Mouse (Mus musculus): Measurements from ENCODE around the gene Ank2. TPM values are rescaled to one million over a fixed set of nuclear protein-coding genes. Genes with fewer than 3 reads are reported as not detected.

The Ank2 gene
- polyA plus RNA-seq, 1 experiment from 2014 or later, result 40.4 TPM

DNA sequence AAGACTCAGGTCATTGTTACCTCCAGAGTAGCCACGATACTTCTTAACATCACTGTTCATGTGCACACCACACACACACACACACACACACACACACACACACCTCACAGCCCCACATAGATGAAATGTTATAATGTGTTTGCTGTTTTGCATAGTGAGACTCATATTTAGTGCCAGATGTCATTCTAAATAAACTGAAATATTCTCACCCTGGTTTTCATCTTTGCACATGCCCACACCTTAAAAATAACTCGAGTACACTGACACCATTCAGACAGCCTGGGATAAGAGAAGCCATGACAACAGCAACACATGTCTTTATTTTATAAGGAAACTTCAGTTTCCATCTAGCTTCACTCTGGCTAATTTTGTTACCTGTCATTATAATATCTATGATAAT, 312.1 kb downstream of the Ank2 start:
- peaks cover 7% of the 10 kb centered on the region for H3K4me1 ChIP-seq
- H3K27me3 ChIP-seq (ENCODE audit: low read depth, poor library complexity, severe bottlenecking), result no peaks in the 10 kb centered on the region
- no peak overlapping the region for H3K27ac ChIP-seq (replicated peaks)
- no peak for DNase-seq (ENCODE audit: low spot score)
- no peak overlapping the region for H3K4me3 ChIP-seq
- H3K9me3 ChIP-seq (replicated peaks), result no peaks in the 10 kb centered on the region
- WGBS, result 85% methylated on average over 2 of the region's 2 CpGs
- H3K36me3 ChIP-seq, result no peaks in the 10 kb centered on the region

- no peak overlapping the region for H3K27ac ChIP-seq (replicated peaks)
- no peaks in the 10 kb centered on the region for H3K36me3 ChIP-seq
- no peak for DNase-seq (ENCODE audit: low spot score)
- H3K9me3 ChIP-seq (replicated peaks), result no peaks in the 10 kb centered on the region
- H3K4me1 ChIP-seq, result peaks cover 7% of the 10 kb centered on the region
- no peaks in the 10 kb centered on the region for H3K27me3 ChIP-seq (ENCODE audit: low read depth, poor library complexity, severe bottlenecking)
- H3K4me3 ChIP-seq, result no peak overlapping the region
- 87% methylated on average over 3 of the region's 3 CpGs for WGBS
Observed at GRCm38 (mm10) chr3:127186239-127186638, 312.9 kb downstream of the Ank2 start.

- Histone ChIP-seq H3K4me1 (no peaks in the 10 kb centered on the region), H3K4me3 (no peak overlapping the region), H3K36me3 (no peaks in the 10 kb centered on the region), H3K9me3 (replicated peaks) (no peaks in the 10 kb centered on the region), H3K27ac (replicated peaks) (no peak overlapping the region), H3K27me3 (ENCODE audit: low read depth, poor library complexity, severe bottlenecking) (no peaks in the 10 kb centered on the region)
- WGBS, result 23% methylated on average over 5 of the region's 5 CpGs
- DNase-seq (ENCODE audit: low spot score), result no peak
Observed at GRCm38 (mm10) chr3:127183998-127184753, 315.0 kb downstream of the Ank2 start.

GRCm38 (mm10) chr3:127172697-127173096, 326.5 kb downstream of the Ank2 start:
- no peaks in the 10 kb centered on the region for H3K4me1 ChIP-seq
- WGBS, result 60% methylated on average over 2 of the region's 2 CpGs
- H3K9me3 ChIP-seq (replicated peaks), result no peaks in the 10 kb centered on the region
- no peak for DNase-seq (ENCODE audit: low spot score)
- no peak overlapping the region for H3K4me3 ChIP-seq
- H3K27me3 ChIP-seq (ENCODE audit: low read depth, poor library complexity, severe bottlenecking), result no peaks in the 10 kb centered on the region
- H3K27ac ChIP-seq (replicated peaks), result no peak overlapping the region
- H3K36me3 ChIP-seq, result no peaks in the 10 kb centered on the region

DNA sequence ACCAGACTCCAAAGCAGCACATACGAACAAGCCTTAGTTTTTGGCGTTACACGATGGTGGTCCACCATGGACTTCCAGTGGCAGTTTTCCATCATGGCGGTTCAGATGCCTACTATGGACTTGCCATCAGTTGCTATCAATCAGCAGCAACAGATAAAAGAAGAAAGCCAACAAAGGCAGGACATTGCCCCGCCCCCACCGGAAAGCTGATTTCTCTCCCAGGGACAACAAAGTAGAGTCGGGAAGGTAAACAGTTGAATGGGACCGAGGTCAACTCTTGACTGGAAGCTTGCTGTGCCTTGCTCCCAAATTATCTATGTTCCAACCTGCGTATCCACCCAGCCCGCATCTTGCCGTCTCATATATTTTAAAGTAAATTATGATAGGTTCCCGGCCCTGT, 328.9 kb downstream of the Ank2 start:
- DNase-seq (ENCODE audit: low spot score), result no peak
- Histone ChIP-seq H3K9me3 (replicated peaks) (no peaks in the 10 kb centered on the region), H3K27me3 (ENCODE audit: low read depth, poor library complexity, severe bottlenecking) (peaks cover 3% of the 10 kb centered on the region; the same call in 1 of the 2 replicates), H3K36me3 (no peaks in the 10 kb centered on the region), H3K27ac (replicated peaks) (no peak overlapping the region), H3K4me3 (no peak overlapping the region), H3K4me1 (no peaks in the 10 kb centered on the region)
- WGBS, result 92% methylated on average over 12 of the region's 12 CpGs

GRCm38 (mm10) chr3:127169114-127169513, 330.0 kb downstream of the Ank2 start:
- Histone ChIP-seq H3K27ac (replicated peaks) (no peak overlapping the region), H3K27me3 (ENCODE audit: low read depth, poor library complexity, severe bottlenecking) (peaks cover 15% of the 10 kb centered on the region), H3K36me3 (no peaks in the 10 kb centered on the region), H3K9me3 (replicated peaks) (no peaks in the 10 kb centered on the region), H3K4me1 (no peaks in the 10 kb centered on the region), H3K4me3 (no peak overlapping the region)
- 87% methylated on average over 1 of the region's 1 CpGs for WGBS
- no peak for DNase-seq (ENCODE audit: low spot score)

GRCm38 (mm10) chr3:127163749-127164148, 335.4 kb downstream of the Ank2 start:
- no peak for DNase-seq (ENCODE audit: low spot score)
- WGBS, result 50% methylated on average over 3 of the region's 3 CpGs
- H3K27me3 ChIP-seq (ENCODE audit: low read depth, poor library complexity, severe bottlenecking), result peaks cover 58% of the 10 kb centered on the region
- H3K27ac ChIP-seq (replicated peaks), result no peak overlapping the region
- H3K4me3 ChIP-seq, result no peak overlapping the region
- no peaks in the 10 kb centered on the region for H3K9me3 ChIP-seq (replicated peaks)
- H3K4me1 ChIP-seq, result peaks cover 19% of the 10 kb centered on the region
- H3K36me3 ChIP-seq, result no peaks in the 10 kb centered on the region

GRCm38 (mm10) chr3:127161998-127162712, 337.0 kb downstream of the Ank2 start:
- WGBS, result 0% methylated on average over 41 of the region's 41 CpGs
- Histone ChIP-seq H3K4me1 (peaks cover 19% of the 10 kb centered on the region), H3K27me3 (ENCODE audit: low read depth, poor library complexity, severe bottlenecking) (peaks cover 58% of the 10 kb centered on the region), H3K36me3 (no peaks in the 10 kb centered on the region), H3K9me3 (replicated peaks) (no peaks in the 10 kb centered on the region), H3K27ac (replicated peaks) (peak overlapping the region; percentile 52), H3K4me3 (peak overlapping the region; percentile 76)
- peak; percentile 76 for DNase-seq (ENCODE audit: low spot score)

DNA sequence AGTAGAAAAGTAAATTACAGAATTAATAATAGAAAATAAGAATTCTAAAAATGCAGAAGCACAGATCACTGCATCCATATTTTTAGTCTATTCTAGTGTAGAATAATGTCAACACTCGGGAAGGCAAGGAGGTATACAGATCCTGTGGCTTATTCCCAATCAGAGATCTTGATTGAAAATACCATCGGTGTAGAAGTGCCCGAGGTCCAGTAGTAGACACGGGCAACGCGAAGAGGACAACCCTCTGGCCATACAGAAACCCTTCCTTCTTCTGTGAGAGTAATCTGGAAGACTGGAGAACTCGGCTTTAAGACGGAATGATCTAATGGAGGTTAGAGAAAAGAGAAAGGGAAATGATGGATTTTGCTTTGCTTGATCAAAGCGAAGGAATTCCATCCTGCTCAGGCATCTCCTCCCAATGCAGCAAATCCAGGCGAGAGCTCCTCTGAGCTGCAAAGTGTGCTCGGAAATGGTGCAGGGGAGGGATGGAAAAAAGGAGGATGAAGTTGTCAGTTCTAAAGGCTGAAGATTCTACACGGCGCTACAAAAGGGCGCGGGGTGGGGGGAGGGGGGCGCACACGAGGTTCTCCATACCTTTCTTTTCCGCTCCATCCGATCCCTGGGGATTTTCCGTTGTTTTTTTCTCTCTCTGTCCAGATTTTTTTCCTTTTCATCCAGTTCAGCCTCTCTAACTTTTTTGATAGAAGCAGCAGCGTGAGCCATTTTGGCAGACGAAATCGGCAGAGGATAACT, 337.9 kb downstream of the Ank2 start:
- 4% methylated on average over 23 of the region's 23 CpGs for WGBS
- H3K27me3 ChIP-seq (ENCODE audit: low read depth, poor library complexity, severe bottlenecking), result peaks cover 58% of the 10 kb centered on the region

DNA sequence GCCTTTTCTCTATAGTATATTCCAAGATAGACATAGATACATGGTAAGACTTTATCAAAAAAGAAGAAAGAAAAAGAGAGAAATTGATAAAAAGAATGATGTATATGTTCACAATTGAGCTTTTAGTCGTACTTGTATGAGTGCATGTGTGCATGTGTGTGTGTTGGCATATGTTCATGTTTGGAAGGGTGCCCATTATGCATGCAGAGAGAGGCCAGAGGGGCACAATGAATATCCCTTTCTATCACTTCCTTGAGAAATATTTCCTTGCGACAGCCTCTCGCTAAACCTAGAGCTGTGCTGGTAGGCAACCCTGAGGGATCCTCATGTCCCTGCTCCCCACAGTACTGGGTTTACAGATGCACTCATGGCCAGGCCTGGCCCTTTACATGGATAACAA, 341.4 kb downstream of the Ank2 start:
- H3K4me1 ChIP-seq, result peaks cover 17% of the 10 kb centered on the region
- no peaks in the 10 kb centered on the region for H3K36me3 ChIP-seq
- H3K4me3 ChIP-seq, result no peak overlapping the region
- 95% methylated on average over 3 of the region's 3 CpGs for WGBS
- no peaks in the 10 kb centered on the region for H3K9me3 ChIP-seq (replicated peaks)
- no peak overlapping the region for H3K27ac ChIP-seq (replicated peaks)
- DNase-seq (ENCODE audit: low spot score), result no peak
- H3K27me3 ChIP-seq (ENCODE audit: low read depth, poor library complexity, severe bottlenecking), result peaks cover 29% of the 10 kb centered on the region

More for the DNA sequence above, 337.9 kb downstream of the Ank2 start:
- Histone ChIP-seq H3K27ac (replicated peaks) (0 out of 2 replicates have a peak overlapping the region, but pooled peaks have one; percentile 52), H3K4me3 (peak overlapping the region; percentile 76), H3K9me3 (replicated peaks) (no peaks in the 10 kb centered on the region), H3K36me3 (no peaks in the 10 kb centered on the region), H3K4me1 (peaks cover 19% of the 10 kb centered on the region)
- DNase-seq (ENCODE audit: low spot score), result peak; percentile 30

GRCm38 (mm10) chr3:127156080-127156479, 343.1 kb downstream of the Ank2 start:
- H3K27ac ChIP-seq (replicated peaks), result no peak overlapping the region
- H3K4me1 ChIP-seq, result peaks cover 6% of the 10 kb centered on the region
- no peaks in the 10 kb centered on the region for H3K9me3 ChIP-seq (replicated peaks)
- peaks cover 14% of the 10 kb centered on the region for H3K27me3 ChIP-seq (ENCODE audit: low read depth, poor library complexity, severe bottlenecking)
- 93% methylated on average over 9 of the region's 9 CpGs for WGBS
- H3K36me3 ChIP-seq, result no peaks in the 10 kb centered on the region
- no peak overlapping the region for H3K4me3 ChIP-seq
- no peak for DNase-seq (ENCODE audit: low spot score)

DNA sequence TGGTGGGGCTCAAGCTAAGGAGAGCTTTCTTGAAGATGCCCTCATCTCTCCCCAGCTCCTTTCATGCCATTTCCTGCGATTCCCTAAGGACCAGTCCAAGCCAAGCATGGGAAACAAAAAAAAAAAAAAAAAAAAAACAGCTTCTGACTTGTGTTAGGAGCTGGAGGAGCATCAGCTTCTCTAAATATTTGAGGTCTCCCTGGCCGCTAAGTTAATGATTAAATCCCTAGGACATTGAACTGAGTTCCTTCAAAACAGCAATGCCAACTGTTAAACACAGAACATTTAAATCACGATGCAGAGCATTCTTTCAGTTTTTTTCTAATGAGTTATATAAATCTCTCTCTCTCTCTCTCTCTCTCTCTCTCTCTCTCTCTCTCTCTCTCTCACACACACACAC, 345.3 kb downstream of the Ank2 start:
- Histone ChIP-seq H3K4me1 (peaks cover 4% of the 10 kb centered on the region; the same call in 1 of the 2 replicates), H3K4me3 (no peak overlapping the region), H3K27ac (replicated peaks) (no peak overlapping the region), H3K9me3 (replicated peaks) (no peaks in the 10 kb centered on the region), H3K36me3 (no peaks in the 10 kb centered on the region), H3K27me3 (ENCODE audit: low read depth, poor library complexity, severe bottlenecking) (no peaks in the 10 kb centered on the region)
- WGBS, result 92% methylated on average over 3 of the region's 3 CpGs
- no peak for DNase-seq (ENCODE audit: low spot score)

Data from midbrain, embryonic 10.5 days (tissue).